In genomic region chr14:54641305-54641969, GRCm38 (mm10) we compare ENCODE assay signal across 8 mouse cellular contexts. TPM values are rescaled to one million over a fixed set of nuclear protein-coding genes. Genes with fewer than 3 reads are reported as not detected.
DNase-seq lines count a peak whose midpoint lies in the region; ATAC-seq lines count a peak whose summit lies in the region.

TSS of gene Cdh24 (minus strand) at chr14:54641364.

- ATAC-seq in hindbrain, embryonic 14.5 days (ENCODE audit: low FRiP score) = peak; percentile 92

- H3K27me3 ChIP-seq in hindbrain, embryonic 14.5 days (ENCODE audit: control insufficient read depth, insufficient read depth, low read length) = no peaks in the 10 kb centered on the region

- peaks cover 12% of the 10 kb centered on the region for H3K4me1 ChIP-seq in hindbrain, embryonic 14.5 days (replicated peaks; ENCODE audit: control insufficient read depth, insufficient read depth, low read length)

- DNase-seq in T-cell, adult 2 months (ENCODE audit: low spot score) = peak; percentile 88
- peak; percentile 90 to 92 for DNase-seq in cerebellum, postnatal 25 days
- DNase-seq in frontal cortex, postnatal 25 days (ENCODE audit: low spot score in 2 of 2) = peak; percentile 89 to 91
- peak; percentile 93 for DNase-seq in hindbrain, embryonic 14.5 days (ENCODE audit: low spot score)
- peak; percentile 94 to 96 for DNase-seq in layer of hippocampus, postnatal 25 days (ENCODE audit: extremely low spot score in 1 of 2, low spot score in 1 of 2)
- peak; percentile 90 for DNase-seq in lung, postnatal 14 days
- peak; percentile 93 for DNase-seq in ovary, postnatal 36 days (ENCODE audit: low spot score)
- DNase-seq in thymus, postnatal 25 days = peak; percentile 94

- H3K9ac ChIP-seq in hindbrain, embryonic 14.5 days = peak within 1 kb of the TSS; percentile 97

- peak within 1 kb of the TSS; percentile 74 for H3K27ac ChIP-seq in hindbrain, embryonic 14.5 days

- peaks cover 72% of the 10 kb centered on the region for H3K36me3 ChIP-seq in hindbrain, embryonic 14.5 days (replicated peaks; ENCODE audit: control insufficient read depth, insufficient read depth)

- peak within 1 kb of the TSS; percentile 61 for H3K4me2 ChIP-seq in hindbrain, embryonic 14.5 days (replicated peaks)

- H3K9me3 ChIP-seq in hindbrain, embryonic 14.5 days (ENCODE audit: control insufficient read depth, low read length) = no peaks in the 10 kb centered on the region

- WGBS in hindbrain, embryonic 14.5 days = 0% methylated on average over 51 of the region's 52 CpGs

- H3K4me3 ChIP-seq in hindbrain, embryonic 14.5 days (replicated peaks; ENCODE audit: low read length) = peak within 1 kb of the TSS; percentile 81

RNA-seq across cellular contexts. Expression of gene Cdh24, which starts in this region (rescaled TPM):
- polyA plus RNA-seq in hindbrain, embryonic 14.5 days (2014; fragmentation: Nextera tagmentation; extraction: Ambion mirVana) = 10.5 and 12.2 TPM in 2 replicates
- total RNA-seq in layer of hippocampus, postnatal 25 days (2021) = 10 to 100 TPM; 17.5 to 22.7 TPM

Comparison
In these comparisons a context has a peak if more than half of its experiments do, and no peak if none do; other contexts are left out.
1. Peak in every context shown above with its lines: DNase-seq, ATAC-seq, H3K4me3 ChIP-seq and H3K27ac ChIP-seq.